Mouse (Mus musculus): ENCODE results near the gene Slc30a5.
"Not testable (repeated sequence)": the region's sequence is repeated elsewhere in the genome, so short reads cannot be mapped to it uniquely, and the experiment has no call there.

Slc30a5 gene

GRCm38 (mm10) chr13:100841741-100842140 lies 8.5 kb upstream of the Slc30a5 start:
- DNase-seq (ENCODE audit: low spot score), result no peak

DNA sequence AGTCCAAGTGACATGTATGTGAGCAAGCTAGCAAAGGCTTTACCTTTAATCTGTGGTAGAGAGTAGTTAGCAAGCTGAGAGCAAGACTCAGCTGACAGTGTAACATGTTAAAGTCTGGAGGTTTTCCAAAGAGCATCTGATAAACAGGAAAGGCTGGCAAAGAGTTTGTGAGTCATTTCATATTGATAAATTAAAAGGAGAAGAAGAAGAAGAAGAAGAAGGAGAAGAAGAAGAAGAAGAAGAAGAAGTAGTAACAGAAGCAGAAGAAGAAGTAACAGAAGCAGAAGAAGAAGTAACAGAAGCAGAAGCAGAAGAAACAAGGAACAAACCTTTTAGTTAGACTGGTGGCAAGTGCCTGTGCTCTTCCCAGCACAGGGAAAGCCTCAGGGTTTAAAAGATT lies 1.6 kb upstream of the Slc30a5 start:
- DNase-seq (ENCODE audit: low spot score), result no peak

DNA sequence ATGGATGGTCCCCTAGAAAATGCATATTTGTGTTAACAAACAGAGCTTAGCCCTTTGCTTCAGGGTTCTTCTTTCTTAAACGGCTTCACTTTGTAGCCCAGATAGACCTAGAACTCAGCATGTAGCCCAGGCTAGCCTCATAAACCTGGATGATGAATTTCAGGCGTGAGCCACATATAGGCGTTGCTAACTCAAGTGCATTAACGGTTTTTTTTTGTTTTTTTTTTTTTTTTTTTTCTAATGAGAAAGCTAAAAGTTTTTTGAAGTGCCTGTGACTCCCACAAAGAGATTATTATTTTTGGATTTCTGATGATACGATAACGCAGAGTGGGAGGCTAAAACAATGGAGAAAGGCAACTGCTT lies 394 bp upstream of the Slc30a5 start:
- DNase-seq (ENCODE audit: low spot score), result no peak

DNA sequence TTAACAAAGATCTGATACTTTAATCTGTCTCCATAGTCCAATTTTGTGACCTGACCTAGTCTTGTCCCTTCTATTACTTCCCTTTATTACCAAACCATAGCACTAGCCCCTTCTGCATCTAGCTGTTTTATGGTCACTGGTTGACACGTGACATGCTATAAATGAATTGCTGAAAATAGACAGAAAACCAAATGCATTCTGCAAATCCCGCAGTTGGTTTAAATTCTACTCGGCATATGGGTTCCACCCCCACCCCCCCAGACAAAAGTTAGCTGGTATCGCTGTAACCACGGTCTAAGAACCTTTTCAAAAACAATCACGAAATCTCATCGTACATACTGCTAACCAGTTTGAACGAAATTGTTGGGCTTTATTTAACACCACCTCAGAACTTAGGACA lies 1.0 kb downstream of the Slc30a5 start:
- DNase-seq (ENCODE audit: low spot score), result no peak

- DNase-seq (ENCODE audit: low spot score), result no peak
Observed at GRCm38 (mm10) chr13:100831123-100831522, 2.1 kb downstream of the Slc30a5 start.

- no peak for DNase-seq (ENCODE audit: low spot score)
Observed at GRCm38 (mm10) chr13:100825627-100826410, 7.4 kb downstream of the Slc30a5 start.

GRCm38 (mm10) chr13:100824916-100825315 lies 8.3 kb downstream of the Slc30a5 start:
- DNase-seq (ENCODE audit: low spot score), result no peak

- no peak for DNase-seq (ENCODE audit: low spot score)
Observed at GRCm38 (mm10) chr13:100824306-100824705, 8.9 kb downstream of the Slc30a5 start.

- DNase-seq (ENCODE audit: low spot score), result no peak
Observed at GRCm38 (mm10) chr13:100823863-100824262, 9.4 kb downstream of the Slc30a5 start.

- no peak for DNase-seq (ENCODE audit: low spot score)
Observed at GRCm38 (mm10) chr13:100814451-100814850, 18.8 kb downstream of the Slc30a5 start.

DNA sequence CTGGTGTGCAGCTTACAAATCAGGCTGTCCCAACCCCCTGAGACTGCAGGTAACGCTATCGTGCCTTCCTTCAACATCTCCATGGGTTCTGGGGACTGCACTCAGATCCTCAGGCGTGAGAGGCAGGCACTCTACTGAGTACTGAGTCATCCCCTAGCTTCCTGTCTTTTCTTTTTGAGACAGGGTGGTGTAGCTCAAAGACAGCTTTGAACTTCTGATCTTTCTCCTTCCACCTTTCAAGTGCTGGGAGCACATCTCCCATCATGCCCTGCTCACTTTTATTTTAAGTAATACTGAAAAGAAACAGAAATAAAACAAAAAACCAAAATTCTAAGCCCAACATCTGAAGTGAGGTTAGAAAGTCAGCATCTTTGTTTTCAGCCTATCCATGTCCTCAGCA lies 27.5 kb downstream of the Slc30a5 start:
- peak; percentile 32 for DNase-seq (ENCODE audit: low spot score)

GRCm38 (mm10) chr13:100797171-100797570 lies 36.1 kb downstream of the Slc30a5 start:
- DNase-seq (ENCODE audit: low spot score), result no peak

GRCm38 (mm10) chr13:100789083-100789482 lies 44.1 kb downstream of the Slc30a5 start:
- no peak for DNase-seq (ENCODE audit: low spot score)

DNA sequence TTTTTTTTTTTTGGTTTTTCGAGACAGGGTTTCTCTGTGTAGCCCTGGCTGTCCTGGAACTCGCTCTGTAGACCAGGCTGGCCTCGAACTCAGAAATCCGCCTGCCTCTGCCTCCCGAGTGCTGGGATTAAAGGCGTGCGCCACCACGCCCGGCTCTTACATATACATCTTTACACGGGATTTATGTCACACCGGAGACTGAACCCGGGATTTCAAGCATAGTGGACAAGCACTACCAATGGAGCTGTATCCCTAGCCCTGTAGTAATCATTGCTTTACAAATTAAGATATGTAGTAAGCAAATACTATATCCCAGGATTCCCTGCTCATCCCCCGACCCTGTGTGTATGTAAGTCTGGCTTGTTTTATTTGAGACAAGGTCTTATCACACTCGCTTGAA lies 45.2 kb downstream of the Slc30a5 start:
- not testable (repeated sequence) for DNase-seq (ENCODE audit: low spot score)

- no peak for DNase-seq (ENCODE audit: low spot score)
Observed at GRCm38 (mm10) chr13:100787316-100788010, 45.8 kb downstream of the Slc30a5 start.

- peak; percentile 83 for DNase-seq (ENCODE audit: low spot score)
Observed at GRCm38 (mm10) chr13:100786414-100786867, 46.8 kb downstream of the Slc30a5 start, which contains the start of gene Ccnb1. TSS of gene Ccnb1 (minus strand) at chr13:100786570.

- peak; percentile 12 for DNase-seq (ENCODE audit: low spot score)
Observed at GRCm38 (mm10) chr13:100785806-100786413, 47.3 kb downstream of the Slc30a5 start.

- no peak for DNase-seq (ENCODE audit: low spot score)
Observed at GRCm38 (mm10) chr13:100777491-100777890, 55.7 kb downstream of the Slc30a5 start.

- DNase-seq (ENCODE audit: low spot score), result no peak
Observed at GRCm38 (mm10) chr13:100776710-100777109, 56.5 kb downstream of the Slc30a5 start.

GRCm38 (mm10) chr13:100776056-100776419 lies 57.2 kb downstream of the Slc30a5 start:
- DNase-seq (ENCODE audit: low spot score), result no peak

- DNase-seq (ENCODE audit: low spot score), result peak; percentile 83
Observed at GRCm38 (mm10) chr13:100775252-100776055, 57.8 kb downstream of the Slc30a5 start, which contains the start of gene Cenph. TSS of gene Cenph (minus strand) at chr13:100775899.

DNA sequence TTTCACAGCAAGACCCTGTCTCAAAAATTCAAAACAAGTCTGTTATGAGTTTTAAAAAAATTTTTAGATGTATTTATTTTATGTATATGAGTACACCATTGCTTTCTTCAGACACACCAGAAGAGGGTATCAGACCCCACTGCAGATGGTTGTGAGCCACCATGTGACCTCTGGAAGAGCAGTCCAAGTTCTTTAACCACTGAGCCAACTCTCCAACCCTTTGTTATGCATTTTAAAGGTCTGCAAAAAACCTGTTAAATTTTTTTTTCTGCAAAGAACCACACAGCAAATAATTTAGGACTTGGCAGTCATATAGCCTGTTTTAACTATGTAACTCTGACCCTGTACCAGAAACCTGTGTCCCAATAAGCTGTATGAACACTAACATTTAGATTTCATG lies 58.5 kb downstream of the Slc30a5 start:
- DNase-seq (ENCODE audit: low spot score), result no peak

Measured in T-cell, adult 2 months (primary cell).